Mouse (Mus musculus): ENCODE measurements around the gene Spns2. TPM values are rescaled to one million over a fixed set of nuclear protein-coding genes. Genes with fewer than 3 reads are reported as not detected.
A peak's percentile ranks its signal among the peaks of the same experiment; 100 is the strongest.

Spns2 gene
- total and polyA plus RNA-seq, 3 experiments, result 0.07 to 0.17 (median 0.14) TPM

GRCm38 (mm10) chr11:72446311-72447105, 43.2 kb downstream of the Spns2 start:
- Histone ChIP-seq H3K4me2 (ENCODE audit: insufficient read depth, low read depth, poor library complexity, severe bottlenecking) (peak overlapping the region; percentile 19), H3K4me3 (replicated peaks in 1 of 3; ENCODE audit: low read depth in 2 of 3, low read length in 2 of 3, poor library complexity in 1 of 3) (no peak overlapping the region), H3K27ac (ENCODE audit: insufficient read depth, low read depth) (peak overlapping the region; percentile 78), H3K27me3 (replicated peaks) (no peaks in the 10 kb centered on the region), H3K36me3 (replicated peaks in 1 of 2; ENCODE audit: control insufficient read depth in 1 of 2, insufficient read depth in 1 of 2, low read length in 1 of 2) (peaks cover 91 to 95% of the 10 kb centered on the region in 2 experiments), H3K4me1 (ENCODE audit: control insufficient read depth in 1 of 2, insufficient read depth in 2 of 2) (peaks cover 46 to 93% of the 10 kb centered on the region in 2 experiments), H3K79me2 (replicated peaks; ENCODE audit: control insufficient read depth, extremely low read depth, insufficient read depth, poor library complexity, severe bottlenecking) (peaks cover 37% of the 10 kb centered on the region), H3K9me3 (replicated peaks; ENCODE audit: low read length) (no peaks in the 10 kb centered on the region), H3K9ac (ENCODE audit: insufficient read depth, low read depth) (no peak overlapping the region)
- in situ Hi-C loops (cut with MboI; ENCODE audit: low pct_ligation_motif_present, low pct_unique_long_range_greater_than_20kb, low sequenced_read_pairs) (loop anchor here (25.0 kb wide), 1 partner anchor 566 kb away; the partner anchor contains the start of gene Camkk1), dilution Hi-C loops (cut with MboI; ENCODE audit: extremely low pct_ligation_motif_present, extremely low pct_unique_long_range_greater_than_20kb, low sequenced_read_pairs) (no loop called here)
- DNase-seq (ENCODE audit: extremely low read depth), result peak; percentile 96
- TF ChIP-seq BHLHE40 (IDR thresholded peaks at IDR 0.05; ENCODE audit: low read depth, low read length), result peak; percentile 76
- TF ChIP-seq CHD1 (IDR thresholded peaks at IDR 0.05; ENCODE audit: low read depth, low read length), result no peak
- no peak for TF ChIP-seq E2F4 (IDR thresholded peaks at IDR 0.05; ENCODE audit: insufficient replicate concordance, low read depth, low read length)
- TF ChIP-seq MXI1 (IDR thresholded peaks at IDR 0.05; ENCODE audit: low read depth, low read length), result no peak
- TF ChIP-seq RAD21 (IDR thresholded peaks at IDR 0.05; ENCODE audit: low read depth, low read length), result no peak; the same call in none of the 2 replicates
- peak; percentile 84 to 90 for TF ChIP-seq CTCF (conservative IDR thresholded peaks at IDR 0.05 in 1 of 2, IDR thresholded peaks at IDR 0.05 in 1 of 2; ENCODE audit: low read depth in 2 of 2, low read length in 2 of 2)
- no peak for TF ChIP-seq JUN (IDR thresholded peaks at IDR 0.05; ENCODE audit: insufficient read depth, low read depth, low read length)
- 0 out of 2 replicates have a peak, but pooled peaks have one; percentile 39 for TF ChIP-seq CHD2 (IDR thresholded peaks at IDR 0.05; ENCODE audit: low read length)
- TF ChIP-seq MEF2A (IDR thresholded peaks at IDR 0.05; ENCODE audit: borderline replicate concordance, low read depth, low read length), result peak; percentile 62; the same call in 1 of the 2 replicates
- TF ChIP-seq NELFE (IDR thresholded peaks at IDR 0.05; ENCODE audit: low read depth, low read length), result no peak
- no peak for TF ChIP-seq KAT2A (IDR thresholded peaks at IDR 0.05; ENCODE audit: insufficient replicate concordance, low read length)
- peak; percentile 58 for TF ChIP-seq JUND (conservative IDR thresholded peaks at IDR 0.05; ENCODE audit: low read depth, low read length)
- no peak for TF ChIP-seq RCOR1 (conservative IDR thresholded peaks at IDR 0.05; ENCODE audit: low read depth, low read length)
- peak; percentile 50; the same call in 1 of the 2 replicates for TF ChIP-seq MYC (IDR thresholded peaks at IDR 0.05; ENCODE audit: low read depth, low read length)
- no peak for TF ChIP-seq ELF1 (IDR thresholded peaks at IDR 0.05; ENCODE audit: low read depth, low read length)
- peak; percentile 81 for TF ChIP-seq SIN3A (IDR thresholded peaks at IDR 0.05; ENCODE audit: low read length)
- TF ChIP-seq SMC3 (IDR thresholded peaks at IDR 0.05; ENCODE audit: low read depth, low read length), result peak; percentile 23
- TF ChIP-seq ZMIZ1 (IDR thresholded peaks at IDR 0.05; ENCODE audit: low read depth, low read length), result no peak
- TF ChIP-seq EP300 (IDR thresholded peaks at IDR 0.05; ENCODE audit: low read length), result peak; percentile 95
- TF ChIP-seq MAFK (IDR thresholded peaks at IDR 0.05; ENCODE audit: insufficient replicate concordance, low read length), result no peak
- TF ChIP-seq UBTF (IDR thresholded peaks at IDR 0.05; ENCODE audit: low read depth, low read length), result no peak
- TF ChIP-seq POLR2AphosphoS2 (IDR thresholded peaks at IDR 0.05; ENCODE audit: low read depth, low read length), result 0 out of 2 replicates have a peak, but pooled peaks have one; percentile 43
- TF ChIP-seq PAX5 (IDR thresholded peaks at IDR 0.05; ENCODE audit: low read length), result no peak
- peak; percentile 33; the same call in 1 of the 2 replicates for TF ChIP-seq MAZ (IDR thresholded peaks at IDR 0.05; ENCODE audit: low read depth, low read length)
- TF ChIP-seq USF2 (conservative IDR thresholded peaks at IDR 0.05; ENCODE audit: low read depth, low read length), result no peak
- TF ChIP-seq ZC3H11A (IDR thresholded peaks at IDR 0.05; ENCODE audit: low read depth, low read length), result no peak
- peak; percentile 99 for TF ChIP-seq IRF4 (IDR thresholded peaks at IDR 0.05; ENCODE audit: low read depth, low read length)
- TF ChIP-seq USF1 (IDR thresholded peaks at IDR 0.05; ENCODE audit: low read depth, low read length), result no peak
- 0 out of 2 replicates have a peak, but pooled peaks have one; percentile 27 for TF ChIP-seq NRF1 (IDR thresholded peaks at IDR 0.05; ENCODE audit: low read depth, low read length)
- peak; percentile 42; the same call in 1 of the 2 replicates for TF ChIP-seq TCF12 (IDR thresholded peaks at IDR 0.05; ENCODE audit: low read depth, low read length)
- TF ChIP-seq ZNF384 (IDR thresholded peaks at IDR 0.05; ENCODE audit: low read depth, low read length), result no peak
- TF ChIP-seq ZKSCAN1 (IDR thresholded peaks at IDR 0.05; ENCODE audit: borderline replicate concordance, low read depth, low read length), result no peak
- TF ChIP-seq HCFC1 (IDR thresholded peaks at IDR 0.05; ENCODE audit: low read depth, low read length), result peak; percentile 65
- no peak for TF ChIP-seq TBP (conservative IDR thresholded peaks at IDR 0.05; ENCODE audit: low read depth, low read length)
- TF ChIP-seq ETS1 (conservative IDR thresholded peaks at IDR 0.05; ENCODE audit: low read depth, low read length), result peak; percentile 55
- TF ChIP-seq MAX (IDR thresholded peaks at IDR 0.05; ENCODE audit: low read length), result no peak; the same call in 1 of the 2 replicates
- no peak; the same call in 1 of the 2 replicates for TF ChIP-seq POLR2A (IDR thresholded peaks at IDR 0.05; ENCODE audit: low read depth, low read length)
- TF ChIP-seq GABPA (IDR thresholded peaks at IDR 0.05; ENCODE audit: insufficient replicate concordance, low read depth, low read length), result no peak

All from CH12.LX (cell line).